Mouse (Mus musculus) megakaryocyte progenitor cell, adult 5-6 weeks (primary cell): ENCODE data around the gene Nek7. TPM values are rescaled to one million over a fixed set of nuclear protein-coding genes. Genes with fewer than 3 reads are reported as not detected.

ENCODE experiments used
- ATAC-seq: replicated peaks from 2 replicates; pipeline ENCODE4 v1.8.0; 2016; ENCODE audit warnings: mild to moderate bottlenecking, moderate TSS enrichment, inconsistent platforms; ENCODE audit not compliant: poor library complexity
- total RNA-seq, 2 experiments: library from RNA; stranded (forward) in 1 of 2; stranded (reverse) in 1 of 2; fragments of 157-497, 149-512 nt in 1 of 2; fragments of 200-1000 nt in 1 of 2; gene quantifications; 2 replicates each; pipeline versions ENCODE4 v1.2.3 to v1.2.4; 2015 to 2017

The Nek7 gene
- total RNA-seq (2015) (30.2 and 34.6 TPM in 2 replicates), total RNA-seq (2017) (25.8 and 26.6 TPM in 2 replicates)

- peak; percentile 42 for ATAC-seq
Measured at GRCm38 (mm10) chr1:138619996-138620461, at the start of gene Nek7. Gene Nek7, minus strand, starts transcription at chr1:138620141.

DNA sequence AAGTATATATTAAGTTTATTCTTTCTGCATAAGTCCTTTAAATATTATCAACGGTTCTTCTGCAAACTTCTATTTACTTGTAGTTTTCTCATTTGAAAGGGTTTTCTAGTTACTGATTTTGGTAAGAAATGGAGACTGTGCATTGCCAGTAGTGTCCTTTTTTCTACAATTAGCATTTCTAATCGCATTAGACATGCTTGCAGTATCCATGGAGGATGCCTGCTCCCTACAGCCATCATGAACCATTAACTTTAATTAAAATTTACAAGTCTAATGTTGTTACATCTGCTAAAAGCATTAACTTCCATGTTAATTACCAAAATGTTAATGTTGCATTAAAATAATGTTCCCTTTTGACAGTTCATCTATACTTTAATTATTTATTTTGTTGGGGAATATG is 42.4 kb upstream of the Nek7 start:
- ATAC-seq = no peak

GRCm38 (mm10) chr1:138654212-138654611 is 34.3 kb upstream of the Nek7 start:
- ATAC-seq = no peak

- ATAC-seq = no peak
Measured at GRCm38 (mm10) chr1:138644991-138645390, 25.1 kb upstream of the Nek7 start.

DNA sequence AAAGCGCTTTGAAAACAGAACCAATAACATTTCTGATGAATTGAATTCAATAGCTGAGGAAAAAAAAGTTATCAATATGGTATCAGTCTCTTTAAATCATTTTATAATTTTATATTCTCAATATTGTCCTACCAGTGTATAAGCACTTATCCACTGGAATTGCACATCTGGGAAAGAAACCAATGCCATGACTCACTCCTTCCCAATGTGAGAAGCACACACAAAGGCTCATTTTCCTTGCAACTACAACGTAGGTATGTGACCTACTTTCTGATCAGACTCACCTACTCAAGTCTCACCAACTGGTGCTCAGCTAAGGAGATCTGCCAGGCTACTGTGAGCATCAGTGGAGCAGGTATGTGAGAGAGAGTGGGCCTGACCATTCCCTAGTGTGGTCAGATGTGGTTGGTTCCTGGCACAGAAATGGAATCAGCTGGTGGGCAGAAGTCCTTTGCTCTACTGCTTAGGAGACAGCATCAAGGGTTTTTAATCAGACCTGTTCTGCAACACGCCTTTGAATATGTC is 23.4 kb upstream of the Nek7 start:
- no peak for ATAC-seq

DNA sequence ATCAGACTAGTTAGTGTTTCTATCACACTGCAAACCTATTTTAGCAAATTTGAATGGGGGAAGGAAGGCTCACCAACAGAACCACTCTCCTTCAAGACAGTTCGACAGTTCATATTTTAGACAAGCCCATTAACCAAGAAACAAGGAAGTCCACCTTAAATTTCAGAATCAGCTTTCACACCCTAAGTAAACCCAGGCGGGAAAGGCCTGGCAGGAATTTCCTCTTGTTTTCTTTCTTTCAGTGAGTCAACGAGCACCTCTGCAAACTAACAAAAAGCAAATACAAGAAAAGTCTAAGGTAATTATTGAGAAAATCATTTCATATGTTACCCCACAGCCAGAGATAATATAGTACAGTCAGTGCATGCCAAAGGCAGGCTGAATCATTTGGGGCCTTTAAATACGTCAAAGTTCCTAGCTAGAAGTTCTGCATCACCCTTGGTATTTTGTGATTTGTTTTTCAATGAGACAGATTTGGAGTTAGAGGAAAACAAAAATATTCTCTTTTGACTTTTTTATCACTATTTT is 21.1 kb upstream of the Nek7 start:
- no peak for ATAC-seq

GRCm38 (mm10) chr1:138637850-138638249 is 17.9 kb upstream of the Nek7 start:
- ATAC-seq = peak; percentile 55; the same call in 1 of the 2 replicates

- no peak for ATAC-seq
Measured at GRCm38 (mm10) chr1:138634561-138634960, 14.6 kb upstream of the Nek7 start.

GRCm38 (mm10) chr1:138628919-138629318 is 9.0 kb upstream of the Nek7 start:
- ATAC-seq = no peak

GRCm38 (mm10) chr1:138628486-138628885 is 8.5 kb upstream of the Nek7 start:
- ATAC-seq = no peak

DNA sequence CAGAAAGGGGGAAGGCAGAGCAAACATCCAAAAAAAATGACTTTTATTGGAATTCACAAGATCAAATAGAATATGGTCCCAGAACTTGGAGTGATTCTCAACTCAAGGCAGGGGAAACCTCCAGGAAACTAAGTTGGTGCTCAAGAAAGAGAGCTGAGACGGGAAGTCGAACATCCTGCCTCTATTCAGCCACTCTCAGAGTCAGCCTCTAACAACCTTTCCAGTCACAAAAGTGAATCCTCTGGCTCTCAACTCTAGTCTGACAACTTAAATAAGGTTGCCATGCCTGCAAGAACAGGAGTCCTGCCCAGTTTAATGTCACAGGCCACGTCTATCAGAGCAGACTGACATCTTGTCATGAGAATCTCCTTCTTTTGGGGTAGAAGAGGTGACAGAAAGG is 7.9 kb upstream of the Nek7 start:
- no peak for ATAC-seq

DNA sequence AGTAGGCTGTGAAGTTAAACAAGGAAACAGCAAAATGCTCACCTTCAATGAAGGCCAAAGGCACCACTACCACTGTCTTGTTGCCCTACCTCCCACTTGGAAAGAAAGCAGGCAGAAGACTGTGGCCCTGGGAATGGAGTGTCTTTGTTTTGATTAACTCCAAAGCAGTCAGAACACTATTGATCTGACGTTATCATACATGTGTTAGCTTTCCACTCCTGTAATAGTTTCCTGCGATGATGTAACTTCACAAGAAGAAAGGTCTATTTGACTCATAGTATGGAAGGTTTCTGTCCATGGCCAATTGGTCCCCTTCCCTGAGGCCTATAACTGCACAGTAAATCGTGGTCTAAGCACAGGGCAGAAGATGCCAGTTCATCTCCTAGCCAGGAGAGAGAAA is 6.3 kb upstream of the Nek7 start:
- ATAC-seq = no peak

GRCm38 (mm10) chr1:138623870-138624269 is 3.9 kb upstream of the Nek7 start:
- ATAC-seq = no peak

DNA sequence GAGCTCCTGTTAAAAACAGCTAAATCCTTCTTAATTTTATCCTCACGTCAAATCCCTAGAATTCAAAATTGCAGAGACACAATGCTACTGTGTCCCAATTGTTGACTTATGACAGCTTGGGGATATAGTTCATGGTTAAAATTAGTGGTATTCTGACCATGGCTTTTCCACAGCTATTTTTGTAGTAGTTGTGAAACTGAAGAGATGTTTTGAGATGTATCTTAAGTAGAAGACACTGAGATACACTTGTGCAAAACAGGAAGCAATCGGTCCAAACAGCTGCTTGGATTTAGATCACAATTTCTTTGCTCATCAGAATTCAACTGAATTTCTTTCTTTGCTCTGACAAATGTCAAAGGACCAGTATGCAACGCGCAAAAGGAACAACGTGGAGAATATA is 2.9 kb upstream of the Nek7 start:
- no peak for ATAC-seq

GRCm38 (mm10) chr1:138622431-138622830 is 2.5 kb upstream of the Nek7 start:
- ATAC-seq = no peak

- ATAC-seq = peak; percentile 75
Measured at GRCm38 (mm10) chr1:138619114-138619971, 598 bp downstream of the Nek7 start.

DNA sequence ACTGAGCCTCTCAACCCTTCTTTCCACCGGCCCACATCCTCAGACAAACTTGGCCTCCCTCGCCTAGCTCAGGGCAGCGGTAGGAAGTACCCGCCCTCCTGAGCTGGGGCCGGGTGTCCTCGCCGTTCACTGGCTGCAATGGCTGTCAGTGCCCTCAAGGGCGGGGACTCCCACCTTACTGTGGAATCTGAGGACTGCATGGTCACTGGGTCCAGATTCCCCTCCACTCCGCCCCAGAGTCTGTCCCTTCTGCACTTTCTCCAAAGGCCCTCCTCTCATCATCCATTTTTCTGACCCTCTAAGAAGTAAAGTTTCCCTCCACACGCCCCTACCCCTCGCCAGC is 2.0 kb downstream of the Nek7 start:
- peak; percentile 75 for ATAC-seq

DNA sequence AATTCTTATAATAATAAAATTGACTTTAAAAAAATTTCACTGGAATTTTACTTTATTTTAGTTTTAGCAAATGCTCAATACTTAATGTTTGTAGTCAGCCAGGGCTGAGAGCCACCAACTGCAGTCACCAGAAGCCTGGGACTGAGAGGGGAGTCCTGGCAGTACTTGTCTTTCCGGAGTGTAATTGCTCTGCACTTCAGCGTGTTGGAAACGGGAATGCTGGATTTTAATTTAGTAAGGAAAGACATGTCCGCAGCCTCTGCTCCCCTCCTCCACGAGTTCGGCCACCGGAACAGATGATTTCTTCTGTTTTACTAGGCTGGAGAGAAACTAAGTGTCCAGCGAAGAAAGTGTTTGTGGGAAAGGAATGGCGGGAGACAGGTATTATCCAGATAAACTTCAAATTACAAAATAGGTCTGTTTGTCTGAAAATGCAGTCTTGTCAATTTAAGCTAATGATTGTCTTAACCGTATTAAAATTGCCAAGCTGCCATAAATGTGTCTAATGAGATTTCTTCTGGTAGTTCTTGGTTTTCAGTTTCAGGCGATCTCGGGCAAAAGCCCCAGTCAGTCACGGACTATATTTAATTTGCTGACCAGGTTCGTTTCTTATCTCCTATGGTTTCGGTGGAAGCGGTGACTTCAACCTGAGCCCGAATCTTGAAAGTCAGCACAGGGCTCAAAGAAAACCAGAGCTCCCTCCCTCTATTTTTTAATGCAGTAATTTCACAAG is 2.5 kb downstream of the Nek7 start:
- no peak for ATAC-seq

DNA sequence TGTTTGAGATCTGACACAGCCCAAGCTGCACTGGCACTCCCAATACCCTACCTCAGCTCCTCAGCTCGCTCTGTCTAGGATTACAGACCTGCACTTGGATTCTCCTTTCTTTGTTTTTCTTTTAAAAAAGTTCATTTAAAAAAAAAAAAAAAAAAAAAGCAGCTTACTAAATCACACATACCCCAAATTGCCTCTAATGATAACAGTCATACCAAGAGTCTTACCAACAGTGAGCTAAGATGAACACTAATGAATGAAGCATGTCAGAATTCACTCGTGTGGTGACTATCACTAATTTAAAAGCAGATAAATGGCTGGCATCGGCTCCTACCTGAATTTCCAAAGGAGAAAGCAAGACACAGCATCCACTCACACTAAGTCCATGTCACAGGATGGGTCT is 4.6 kb downstream of the Nek7 start:
- no peak for ATAC-seq

- ATAC-seq = peak; percentile 23; the same call in 1 of the 2 replicates
Measured at GRCm38 (mm10) chr1:138614552-138615287, 5.2 kb downstream of the Nek7 start.

DNA sequence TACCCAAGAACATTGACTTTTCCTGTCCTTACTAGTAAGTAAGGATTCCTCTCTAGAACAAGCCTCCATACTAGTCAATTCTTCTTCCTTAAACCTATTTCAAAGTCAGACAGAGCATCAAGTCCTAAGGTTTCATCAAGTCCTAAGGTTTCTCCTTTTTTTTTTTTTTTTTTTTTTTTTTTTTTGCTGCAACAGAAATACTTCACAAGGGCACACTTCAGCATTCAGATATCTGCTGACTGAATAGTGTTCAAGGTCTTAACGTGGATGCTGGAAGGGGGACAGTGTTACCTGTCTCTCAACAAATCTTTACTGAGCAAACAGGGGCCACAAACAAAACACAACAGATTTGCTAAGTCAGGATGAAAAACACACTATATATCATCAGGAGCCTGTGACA is 7.8 kb downstream of the Nek7 start:
- ATAC-seq = no peak
